Mouse (Mus musculus) CD8-positive naive resting alpha-beta T cell, adult 2 months (primary cell): ENCODE data around the gene Prdx2.
A peak's percentile ranks its signal among the peaks of the same experiment; 100 is the strongest.

Source experiments
- DNase-seq, 2 experiments: peaks; one replicate each; pipeline ENCODE4 v3.0.0; 2022; ENCODE audit warnings: low read depth in 2 of 2, low spot score in 2 of 2

Prdx2 gene

DNA sequence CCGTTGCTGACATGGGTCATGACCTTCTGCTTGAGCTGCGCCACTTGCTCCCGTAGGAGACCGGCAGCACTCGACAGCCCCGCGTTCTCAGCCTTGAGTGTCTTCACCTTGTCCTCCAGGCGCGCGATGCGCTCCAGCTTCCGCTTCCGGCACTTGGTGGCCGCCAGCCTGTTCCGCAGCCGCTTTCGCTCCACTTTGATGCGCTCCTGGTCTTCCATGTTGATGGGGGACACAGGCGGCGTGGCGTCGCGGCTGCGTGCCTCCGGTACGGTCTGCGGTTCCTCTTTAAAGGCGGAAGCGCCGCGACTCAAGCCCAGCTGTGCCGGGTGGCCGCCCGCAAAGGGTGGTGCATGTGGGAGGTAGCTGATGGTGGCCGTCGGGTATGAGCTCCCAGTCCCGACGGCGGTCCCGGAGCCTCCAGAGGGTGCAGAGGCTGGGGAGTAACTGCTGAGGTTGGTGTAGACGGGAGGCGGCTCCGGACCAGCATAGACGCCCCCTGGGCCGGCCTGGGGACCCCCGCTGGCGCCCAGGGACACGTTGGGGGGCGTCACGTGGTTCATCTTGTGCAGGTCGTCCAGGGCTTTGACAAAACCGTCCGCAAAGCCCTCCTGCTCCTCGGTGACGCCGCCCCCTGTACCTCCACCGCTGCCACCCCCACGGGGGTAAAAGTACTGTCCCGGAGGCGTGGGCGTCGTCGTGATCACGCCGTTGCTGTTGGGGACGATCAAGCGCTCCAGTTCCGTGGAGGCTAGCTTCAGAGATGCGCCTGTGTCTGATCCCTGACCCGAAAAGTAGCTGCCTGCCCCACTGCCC, 8.3 kb downstream of the Prdx2 start:
- peak; percentile 70 to 75 for DNase-seq

DNA sequence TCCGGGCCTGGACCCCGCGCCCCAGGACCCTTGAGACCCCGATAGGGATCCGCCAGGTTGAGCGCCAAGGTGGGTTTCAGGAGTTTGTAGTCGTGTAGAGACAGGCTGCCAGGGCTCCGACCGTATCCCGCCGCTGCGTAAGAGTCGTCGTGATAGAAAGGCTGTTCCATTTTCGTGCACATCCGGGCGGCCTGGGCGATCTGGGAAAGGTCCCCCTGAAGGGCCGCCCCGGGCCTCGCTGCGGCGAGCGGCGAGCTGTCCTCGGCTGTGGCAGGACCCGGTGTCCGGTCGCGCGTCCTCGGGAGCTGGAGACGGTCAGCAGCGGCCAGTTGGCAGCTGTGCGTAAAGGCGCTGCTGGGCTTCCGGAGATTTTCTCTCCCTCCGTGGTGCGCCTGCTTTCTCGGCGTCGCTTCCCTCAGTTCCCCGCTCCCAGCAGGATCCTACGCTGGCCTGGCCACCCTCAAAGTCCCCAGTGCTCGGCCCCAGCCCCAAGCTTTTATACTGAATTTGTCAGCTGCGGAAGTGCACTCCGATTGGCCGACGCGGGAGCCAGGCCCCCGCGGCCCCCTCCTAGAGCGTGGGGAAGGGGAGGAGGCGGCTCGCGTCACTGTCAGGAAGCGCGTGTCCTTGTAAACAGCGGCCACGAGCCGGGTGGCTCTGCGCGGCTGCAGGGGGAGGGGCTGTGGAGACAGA, 9.0 kb downstream of the Prdx2 start, which contains the start of gene Junb:
Junb (minus strand) TSS at position 471 of the 693 bp plus-strand sequence.
- DNase-seq: peak; percentile 94 to 96

DNA sequence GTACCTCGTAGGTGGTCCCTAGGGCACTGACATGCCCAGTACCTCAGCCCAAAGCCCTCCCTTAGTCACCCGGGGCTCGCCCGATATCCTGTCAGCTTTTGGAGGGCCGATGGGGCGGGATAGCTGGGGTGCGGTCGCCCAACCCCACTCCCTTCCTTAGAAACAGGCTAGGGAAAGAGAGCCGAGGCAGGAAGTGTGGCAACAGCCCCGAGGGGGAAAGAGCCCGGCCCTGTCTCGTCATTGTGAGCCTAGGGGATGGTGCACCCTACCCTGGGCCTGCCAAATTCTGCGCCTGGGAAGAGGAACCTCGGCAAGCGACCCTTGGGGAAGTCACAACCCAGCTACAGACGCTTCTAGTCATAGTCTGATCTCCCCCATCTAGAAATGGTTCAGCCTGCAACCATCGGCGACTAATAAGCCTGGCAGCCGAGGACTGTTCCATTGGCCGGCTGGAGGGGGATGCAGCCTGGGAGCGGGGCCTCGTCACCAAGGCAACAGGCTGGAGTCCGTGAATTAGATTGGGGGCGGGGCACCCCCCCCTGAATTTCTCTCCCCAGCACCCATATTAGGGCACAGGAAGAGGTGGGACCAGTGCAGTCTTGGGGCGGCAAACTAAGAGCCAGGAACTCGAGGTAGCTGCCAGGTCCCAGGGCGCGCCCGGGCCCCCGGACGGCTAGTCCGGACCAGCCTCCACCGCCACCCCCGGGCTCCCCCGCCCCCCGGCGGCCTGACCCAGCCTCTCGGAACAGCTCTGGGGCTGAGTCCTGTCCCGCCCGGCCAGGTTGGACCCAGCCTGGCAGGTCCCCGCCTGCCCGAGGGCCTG, 10.4 kb downstream of the Prdx2 start:
- DNase-seq: peak; percentile 88 to 92

DNA sequence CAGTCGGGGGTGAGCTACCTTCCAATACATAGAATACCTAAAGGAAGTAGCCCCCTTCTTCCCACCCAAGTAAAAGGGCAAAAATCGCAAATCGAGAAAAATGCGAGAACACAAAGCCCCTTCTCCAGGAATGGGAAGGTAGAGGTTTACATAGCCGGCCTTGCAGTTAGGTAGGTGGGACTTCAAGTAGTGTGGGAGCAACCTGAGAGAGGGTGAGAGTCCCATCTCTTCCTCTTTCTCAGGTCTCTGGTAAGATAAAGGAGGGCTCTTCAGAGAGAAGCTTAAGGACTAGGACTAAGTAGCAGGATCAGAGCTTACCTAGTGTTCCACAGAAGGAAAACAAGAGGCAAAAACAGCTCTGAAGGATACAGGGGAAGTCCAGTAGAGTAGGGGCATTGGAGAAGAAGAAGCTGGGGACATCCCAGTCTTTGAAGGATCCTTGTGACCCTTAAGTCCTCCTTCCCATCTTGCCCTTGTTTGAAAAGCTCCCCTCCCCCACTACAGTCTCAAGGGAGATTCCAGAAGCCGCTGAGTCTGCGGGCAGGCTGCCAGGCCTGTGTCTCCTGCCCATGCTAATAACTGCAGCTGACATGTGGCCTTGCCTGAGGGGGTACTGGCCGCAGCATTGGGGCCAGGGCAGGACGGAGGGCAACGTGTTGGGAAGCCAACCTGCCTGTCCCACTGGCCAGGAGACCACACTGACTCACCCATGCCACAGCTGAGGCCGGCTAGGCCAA, 11.4 kb downstream of the Prdx2 start:
- no peak for DNase-seq

DNA sequence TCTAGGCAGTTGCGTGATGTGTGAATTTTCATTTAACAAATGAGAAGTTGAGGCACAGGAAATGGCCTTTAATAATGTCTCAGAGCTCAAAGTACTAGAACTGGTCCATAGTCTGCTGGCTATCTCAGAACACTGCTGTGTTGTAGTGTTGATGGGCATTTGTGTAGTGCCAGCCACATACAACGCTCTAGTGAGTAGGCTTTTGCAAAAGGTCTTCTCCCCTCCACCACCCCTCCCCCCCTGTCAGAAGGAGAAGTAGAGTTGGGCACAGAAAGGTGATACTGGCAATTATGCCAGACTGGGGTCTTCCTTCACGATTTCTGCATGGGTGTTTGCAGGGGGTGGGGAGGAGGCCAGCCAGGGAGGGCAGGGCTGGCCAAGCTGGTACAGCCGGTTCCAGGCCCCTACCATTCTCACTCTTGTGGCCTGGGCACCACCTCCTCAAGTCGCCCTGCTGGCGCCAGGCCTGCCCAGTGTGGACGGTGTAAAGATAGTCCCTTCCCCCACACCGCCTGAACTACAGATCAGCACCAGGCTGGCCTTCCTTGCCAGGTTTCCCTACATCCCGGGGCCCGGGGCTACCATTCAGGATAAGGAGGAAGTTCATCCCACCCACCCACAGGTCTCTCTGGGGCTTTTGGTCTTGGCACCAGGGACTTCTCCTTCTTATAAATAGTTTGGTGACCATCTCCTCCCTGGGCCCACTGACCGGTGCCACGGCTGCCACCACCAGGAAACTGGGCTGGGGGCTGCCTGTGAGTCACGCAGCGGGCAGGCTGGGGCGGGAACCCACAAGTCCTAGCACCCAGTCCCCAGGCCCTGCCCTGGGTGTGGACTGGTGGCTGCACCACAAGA, 12.5 kb downstream of the Prdx2 start:
- no peak for DNase-seq

DNA sequence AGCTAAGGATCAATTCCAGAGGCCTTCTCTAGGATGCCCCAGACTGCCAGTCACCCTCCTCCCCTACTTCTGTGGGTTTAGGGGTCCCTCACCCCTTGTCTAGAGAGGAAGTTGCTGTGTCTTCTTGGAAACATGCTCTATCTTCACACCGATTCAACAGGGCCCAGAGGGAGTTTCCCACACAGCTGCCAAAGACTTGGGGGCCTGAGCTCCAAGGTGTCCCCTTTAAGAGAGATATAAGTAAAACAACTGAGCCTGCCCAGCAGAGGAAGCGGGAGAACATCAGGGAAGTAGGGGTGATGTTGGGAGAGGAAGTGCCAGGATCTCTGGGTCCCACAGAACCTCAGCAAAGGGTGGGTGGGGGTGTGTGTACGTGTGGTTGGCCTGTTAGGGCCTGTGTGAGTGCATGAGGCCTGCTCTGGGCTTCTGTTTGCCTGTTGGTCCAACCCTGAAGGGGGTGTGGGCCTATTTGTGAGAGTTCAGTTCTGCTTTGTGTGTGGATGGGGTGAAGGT, 13.2 kb downstream of the Prdx2 start:
- DNase-seq: no peak

DNA sequence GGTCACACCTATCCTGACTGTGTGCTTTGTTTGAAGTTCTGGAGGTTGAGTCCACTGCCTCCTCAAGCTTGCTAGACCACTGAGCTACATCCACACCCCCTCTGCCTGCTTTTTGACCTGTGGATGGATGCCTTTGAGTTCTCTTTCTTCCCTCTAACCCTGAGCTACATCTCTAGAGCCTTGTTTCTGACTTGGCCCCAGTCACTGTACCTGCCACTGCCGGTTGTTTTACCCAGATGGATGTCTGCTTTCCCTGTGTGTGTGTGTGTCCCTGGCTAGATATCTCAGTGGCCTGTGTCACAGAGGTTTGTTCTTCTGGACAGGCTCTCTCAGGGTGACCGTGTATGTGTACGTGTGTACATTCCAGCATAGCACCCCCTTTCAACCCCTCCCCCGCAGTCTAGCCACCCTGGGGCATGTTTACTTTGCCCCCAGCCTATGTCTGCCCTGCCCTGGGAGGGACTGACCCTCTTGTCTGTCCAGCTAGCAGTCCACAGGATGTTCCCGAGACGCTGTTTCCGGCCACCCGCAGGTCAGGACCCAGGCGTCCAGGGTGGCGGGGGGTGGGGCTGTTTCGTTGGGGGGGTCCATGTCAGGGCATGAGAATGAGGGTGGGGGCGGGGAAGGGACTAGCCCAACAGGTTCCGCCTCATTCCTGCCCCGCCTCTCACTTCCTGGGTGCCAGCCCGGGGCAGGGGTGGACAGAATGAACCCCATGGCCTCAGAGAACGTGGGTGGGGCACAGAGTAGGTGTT, 15.1 kb downstream of the Prdx2 start:
- DNase-seq: no peak

DNA sequence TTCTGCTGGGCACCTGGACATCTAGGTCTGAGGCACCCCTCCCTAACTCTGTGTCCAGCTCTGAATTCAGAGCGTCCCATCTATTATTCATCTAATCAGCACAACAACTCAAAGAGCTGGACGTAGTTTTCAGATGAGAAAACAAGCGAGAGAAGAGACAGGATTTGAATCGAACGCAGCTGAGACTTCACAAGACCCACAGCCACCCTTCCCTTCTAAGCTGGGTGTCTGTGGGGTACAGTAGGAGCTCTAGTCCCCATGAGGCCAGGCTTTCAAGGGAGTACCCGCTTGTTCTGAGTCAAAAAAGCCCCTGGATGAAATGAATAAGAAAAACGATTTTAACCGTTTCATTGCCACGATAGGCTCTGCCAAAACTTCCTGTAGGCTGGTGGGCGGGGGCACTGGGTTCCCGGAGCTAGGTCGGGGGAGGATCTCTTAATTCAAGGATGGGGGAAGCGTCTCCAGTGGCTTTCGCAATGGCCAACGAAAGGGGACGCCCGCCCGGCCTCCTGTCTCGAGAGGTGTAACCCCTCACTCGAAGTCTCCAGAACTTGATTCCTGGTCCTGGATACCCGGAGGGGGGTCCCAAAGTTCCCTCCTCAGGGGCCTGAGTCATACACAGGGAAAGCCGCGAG, 15.8 kb downstream of the Prdx2 start:
- DNase-seq: peak in 1 of 2 experiments; percentile 25

DNA sequence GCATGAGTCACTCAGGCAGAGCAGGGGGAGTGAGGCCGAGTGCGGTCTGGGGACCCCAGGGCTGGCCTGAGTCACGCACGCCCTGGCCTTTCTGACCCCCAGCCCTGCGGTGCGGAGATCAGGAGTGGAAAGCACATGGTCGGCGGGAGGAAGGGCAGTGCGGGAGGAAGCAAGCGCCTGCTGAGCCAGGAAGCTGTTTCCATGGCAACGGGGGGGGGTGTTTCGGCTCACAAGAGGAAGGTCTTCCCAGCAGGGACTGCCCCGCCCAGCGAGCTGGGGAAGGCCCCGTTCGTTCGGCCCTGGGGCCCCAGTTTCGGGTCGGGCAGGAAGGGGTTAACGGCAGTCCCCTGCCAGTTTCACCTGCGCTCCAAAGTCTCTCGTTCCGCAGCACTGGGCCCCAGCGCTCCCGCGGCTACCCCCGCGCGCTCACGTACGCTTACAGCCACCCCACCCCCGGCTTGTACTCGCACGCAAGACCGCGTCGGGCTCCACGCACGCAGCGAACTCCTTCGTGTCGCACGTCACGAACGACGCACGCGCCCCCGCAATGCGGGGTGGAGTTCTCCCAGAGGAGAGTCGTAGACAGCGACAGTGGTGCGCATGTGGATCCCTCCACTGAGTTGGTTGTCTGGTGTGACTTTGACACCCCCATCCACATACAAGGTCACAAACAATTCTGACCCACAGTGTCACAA, 16.4 kb downstream of the Prdx2 start:
- peak; percentile 94 to 96 for DNase-seq

DNA sequence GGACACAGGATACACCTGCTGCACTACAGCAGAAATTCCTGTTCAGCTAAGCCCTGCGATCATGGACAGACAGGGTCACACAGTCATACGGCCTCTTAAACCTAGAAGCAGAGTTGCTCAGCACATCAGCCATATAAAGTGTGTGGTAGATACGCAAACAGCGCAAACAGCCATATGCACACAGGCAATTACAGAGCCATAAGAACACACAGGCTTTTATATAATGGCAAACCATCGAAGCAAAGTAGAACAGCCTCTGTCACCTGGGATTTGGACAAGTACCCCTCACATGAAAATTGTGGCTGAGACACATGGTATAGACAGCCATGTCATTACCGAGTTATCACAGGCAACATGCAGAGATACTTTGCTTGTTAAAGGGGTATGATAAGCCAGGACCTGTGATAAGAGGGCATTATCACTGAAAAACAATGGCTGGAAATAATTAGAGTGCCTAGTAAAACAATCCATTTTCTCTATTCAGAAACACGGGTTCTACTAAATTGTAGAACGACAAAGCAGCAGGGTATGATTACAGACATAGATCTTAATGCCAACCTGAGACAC, 17.1 kb downstream of the Prdx2 start:
- no peak for DNase-seq

DNA sequence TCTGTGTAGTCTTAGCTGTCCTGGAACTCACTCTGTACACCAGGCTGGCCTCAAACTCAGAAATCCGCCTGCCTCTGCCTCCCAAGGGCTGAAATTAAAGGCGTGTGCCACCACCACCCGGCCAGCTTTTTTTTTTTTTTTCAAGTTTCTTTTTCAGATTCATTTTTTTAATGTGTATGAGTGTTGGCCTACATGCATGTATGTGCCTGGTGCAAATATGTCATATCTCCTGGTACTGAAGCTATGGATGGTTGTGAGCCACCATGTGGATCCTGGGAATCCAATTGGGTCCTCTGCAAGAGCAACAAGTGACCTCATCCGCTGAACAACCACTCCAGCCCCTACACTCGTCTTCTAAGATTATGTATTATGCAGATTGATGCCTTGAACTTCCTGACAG, 18.0 kb downstream of the Prdx2 start:
- no peak for DNase-seq

DNA sequence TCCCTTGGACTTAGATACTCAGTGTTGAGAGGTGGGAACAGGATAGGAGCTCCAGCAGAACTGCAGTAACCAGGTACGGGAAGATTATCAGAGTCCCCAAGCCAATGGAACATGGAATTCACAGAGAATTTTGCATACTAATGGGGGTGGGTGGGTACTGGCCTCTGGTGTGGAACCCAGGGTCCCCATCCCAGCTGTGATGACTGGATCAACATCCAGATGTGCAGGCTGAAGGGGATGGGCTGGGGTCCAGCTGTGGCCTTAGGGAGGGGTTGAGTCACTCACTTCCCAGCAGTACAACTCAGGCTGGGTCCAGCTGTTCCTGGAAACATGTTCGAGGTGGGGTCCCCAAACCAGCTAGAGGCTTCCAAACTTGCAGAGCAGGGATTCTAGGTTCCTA, 18.5 kb downstream of the Prdx2 start:
- no peak for DNase-seq

DNA sequence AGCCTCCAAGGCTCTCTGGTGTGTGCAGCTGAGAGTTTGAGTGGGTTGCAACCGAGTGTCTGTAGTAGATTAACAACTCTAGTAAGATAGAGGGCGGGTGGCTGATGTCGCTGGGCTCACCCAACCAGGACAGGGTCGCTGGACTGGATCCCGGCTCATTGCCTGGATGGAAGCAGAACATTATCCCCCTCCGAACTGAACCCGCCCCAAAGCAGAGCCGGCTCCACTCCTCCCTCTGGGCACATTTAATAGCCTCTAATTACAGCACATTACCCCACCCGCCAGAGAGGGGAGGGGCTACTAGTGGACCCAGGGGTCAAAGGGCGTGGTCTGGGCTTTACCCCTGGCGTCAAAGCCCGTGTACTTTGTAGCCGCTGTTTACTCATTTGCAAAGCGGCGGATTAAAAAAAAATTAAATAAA, 19.9 kb downstream of the Prdx2 start:
- no peak for DNase-seq

DNA sequence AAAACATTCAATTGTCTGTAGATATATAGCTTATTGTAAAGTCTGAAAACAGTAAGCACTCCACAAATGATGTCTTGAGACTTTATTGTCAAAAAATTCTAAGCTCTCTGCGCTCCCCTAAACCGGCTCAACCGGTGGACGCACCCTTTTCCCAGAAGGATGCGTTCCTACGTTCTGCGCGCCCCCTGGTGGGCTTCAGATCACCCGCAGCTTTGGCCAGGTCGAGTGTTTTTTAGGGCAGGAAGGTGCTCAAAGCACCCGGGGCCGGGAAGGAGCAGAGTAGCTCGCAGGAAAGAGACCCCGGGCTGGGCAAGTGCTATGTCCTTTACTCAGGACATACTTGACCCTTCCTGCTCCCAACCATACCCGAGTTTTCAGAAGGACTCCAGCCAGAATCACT, 20.4 kb downstream of the Prdx2 start:
- DNase-seq: peak; percentile 83 to 89

DNA sequence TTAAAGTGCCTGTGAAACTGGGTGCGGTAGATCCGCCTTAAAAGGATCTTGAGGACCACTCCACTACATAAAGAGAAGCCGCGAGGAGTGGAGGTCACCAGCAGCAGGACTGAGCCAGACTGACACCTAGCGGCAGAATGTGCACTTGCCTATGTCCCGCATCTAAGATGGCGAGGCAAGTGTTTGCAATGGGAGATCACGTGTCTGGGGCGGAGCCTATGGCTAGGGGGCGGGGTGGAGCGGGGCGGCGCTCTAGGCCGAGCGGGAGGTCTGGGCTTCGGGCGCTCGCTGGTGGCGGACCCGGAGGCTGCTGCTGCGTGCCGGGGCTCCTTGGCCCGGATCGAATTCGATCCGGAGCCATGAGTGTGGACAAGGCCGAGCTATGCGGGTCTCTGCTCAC, 21.0 kb downstream of the Prdx2 start, which contains the start of gene Hook2:
Hook2 (plus strand) TSS at position 255 of the 400 bp plus-strand sequence.
- peak; percentile 94 to 97 for DNase-seq

DNA sequence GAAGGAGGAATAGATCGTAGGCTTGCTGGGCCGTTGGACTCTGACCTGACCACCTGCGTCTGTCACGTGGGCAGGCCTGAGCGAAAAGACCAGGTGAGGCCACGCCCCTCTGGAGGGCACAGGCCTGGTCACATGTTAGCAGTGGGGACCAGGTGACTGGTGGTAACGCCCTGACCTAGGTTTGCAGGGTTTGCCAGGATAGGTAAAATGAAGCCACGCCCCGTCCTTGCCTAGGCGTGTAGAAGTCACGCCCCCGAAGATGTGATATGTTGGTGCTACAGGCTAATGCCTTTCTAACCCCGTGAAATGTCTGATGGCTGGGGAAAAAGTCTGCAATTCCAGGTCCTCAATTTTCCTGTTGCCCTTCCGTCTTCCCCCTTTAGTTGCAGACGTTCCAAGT, 21.4 kb downstream of the Prdx2 start:
- peak in 1 of 2 experiments; percentile 25 for DNase-seq

DNA sequence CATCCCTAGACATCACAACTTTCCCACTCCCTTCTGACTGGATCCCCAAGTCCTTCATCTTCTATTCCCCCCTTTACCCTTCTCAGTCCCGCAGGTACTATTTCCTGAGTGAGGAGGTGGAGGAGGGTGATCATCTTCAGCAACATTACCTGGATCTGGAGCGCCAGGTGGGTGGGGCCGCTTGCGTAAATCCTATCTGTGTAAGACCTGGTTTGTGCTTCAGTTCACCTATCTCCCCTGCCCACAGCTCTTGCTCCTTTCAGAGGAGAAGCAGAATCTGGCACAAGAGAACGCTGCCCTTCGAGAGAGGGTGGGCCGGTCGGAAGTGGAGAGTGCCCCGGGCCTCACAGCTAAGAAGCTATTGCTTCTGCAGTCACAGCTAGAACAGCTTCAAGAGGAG, 25.0 kb downstream of the Prdx2 start:
- DNase-seq: no peak

DNA sequence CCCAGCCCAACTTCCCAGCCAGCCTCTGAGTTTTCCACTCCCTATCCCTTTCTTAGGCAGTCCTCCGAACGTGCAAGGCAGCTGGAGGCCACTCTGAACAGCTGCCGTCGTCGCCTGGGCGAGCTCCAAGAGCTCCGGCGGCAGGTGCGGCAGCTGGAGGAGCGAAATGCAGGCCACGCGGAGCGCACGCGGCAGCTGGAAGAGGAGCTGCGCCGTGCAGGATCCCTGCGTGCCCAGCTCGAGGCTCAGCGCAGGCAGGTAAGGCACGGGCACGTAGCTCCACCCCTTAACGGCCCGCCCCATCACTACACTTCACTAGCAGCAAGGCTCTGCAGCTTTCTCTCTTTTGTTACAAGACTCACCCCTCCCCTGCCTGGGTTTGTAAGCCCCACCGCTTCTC, 26.3 kb downstream of the Prdx2 start:
- DNase-seq: no peak
